Mouse (Mus musculus): ENCODE results near the gene Antxr2. TPM values are rescaled to one million over a fixed set of nuclear protein-coding genes. Genes with fewer than 3 reads are reported as not detected.

The Antxr2 gene
- total and polyA plus RNA-seq, 3 experiments: 4.3 to 5.0 TPM; not detected in 1

GRCm38 (mm10) chr5:98069191-98069590, 38.3 kb upstream of the Antxr2 start:
- no peaks in the 10 kb centered on the region for H3K9me3 ChIP-seq (replicated peaks; ENCODE audit: insufficient read depth, low read length)
- H3K9ac ChIP-seq (ENCODE audit: control insufficient read depth, low read depth, low read length, poor library complexity, severe bottlenecking): no peak overlapping the region

GRCm38 (mm10) chr5:98055275-98055674, 24.4 kb upstream of the Antxr2 start:
- Histone ChIP-seq H3K27me3 (ENCODE audit: control insufficient read depth in 1 of 2, insufficient read depth in 2 of 2, low read length in 2 of 2) (no peaks in the 10 kb centered on the region), H3K27ac (ENCODE audit: control insufficient read depth, low read depth, low read length) (no peak overlapping the region), H3K36me3 (ENCODE audit: control insufficient read depth in 1 of 2, insufficient read depth in 2 of 2, low read length in 2 of 2) (no peaks in the 10 kb centered on the region), H3K9me3 (replicated peaks; ENCODE audit: insufficient read depth, low read length) (no peaks in the 10 kb centered on the region), H3K9ac (ENCODE audit: control insufficient read depth, low read depth, low read length, poor library complexity, severe bottlenecking) (no peak overlapping the region), H3K4me1 (ENCODE audit: control insufficient read depth in 1 of 2, insufficient read depth in 2 of 2, low read length in 2 of 2) (no peaks in the 10 kb centered on the region), H3K4me3 (ENCODE audit: control insufficient read depth in 1 of 2, insufficient read depth in 1 of 2, low read depth in 2 of 2, low read length in 2 of 2) (no peak overlapping the region), H3K79me2 (ENCODE audit: control insufficient read depth, insufficient read depth, low read length, poor library complexity) (no peaks in the 10 kb centered on the region)
- DNase-seq (ENCODE audit: low read depth, low spot score): no peak
- TF ChIP-seq POLR2AphosphoS2 (IDR thresholded peaks at IDR 0.05; ENCODE audit: low read length) (no peak), USF2 (IDR thresholded peaks at IDR 0.05; ENCODE audit: borderline replicate concordance in 1 of 2, insufficient read depth in 1 of 2, low read depth in 1 of 2, low read length in 2 of 2) (no peak), ZC3H11A (IDR thresholded peaks at IDR 0.05; ENCODE audit: low read depth, low read length) (no peak), ELF1 (IDR thresholded peaks at IDR 0.05; ENCODE audit: low read depth, low read length) (no peak), BHLHE40 (IDR thresholded peaks at IDR 0.05; ENCODE audit: borderline replicate concordance, low read depth, low read length) (no peak), JUND (IDR thresholded peaks at IDR 0.05; ENCODE audit: low read depth, low read length) (no peak), ETS1 (IDR thresholded peaks at IDR 0.05; ENCODE audit: low read depth, low read length) (no peak), UBTF (IDR thresholded peaks at IDR 0.05; ENCODE audit: borderline replicate concordance, insufficient read depth, low read depth, low read length) (no peak)

More at GRCm38 (mm10) chr5:98069191-98069590, 38.3 kb upstream of the Antxr2 start:
- H3K79me2 ChIP-seq (ENCODE audit: control insufficient read depth, insufficient read depth, low read length, poor library complexity): no peaks in the 10 kb centered on the region
- H3K27me3 ChIP-seq (ENCODE audit: control insufficient read depth in 1 of 2, insufficient read depth in 2 of 2, low read length in 2 of 2): no peaks in the 10 kb centered on the region
- no peak for DNase-seq (ENCODE audit: low read depth, low spot score)
- H3K4me1 ChIP-seq (ENCODE audit: control insufficient read depth in 1 of 2, insufficient read depth in 2 of 2, low read length in 2 of 2): no peaks in the 10 kb centered on the region
- no peak overlapping the region for H3K4me3 ChIP-seq (ENCODE audit: control insufficient read depth in 1 of 2, insufficient read depth in 1 of 2, low read depth in 2 of 2, low read length in 2 of 2)
- TF ChIP-seq ELF1 (IDR thresholded peaks at IDR 0.05; ENCODE audit: low read depth, low read length): no peak
- no peak for TF ChIP-seq TBP (IDR thresholded peaks at IDR 0.05; ENCODE audit: low read depth, low read length)
- no peak overlapping the region for H3K27ac ChIP-seq (ENCODE audit: control insufficient read depth, low read depth, low read length)
- H3K36me3 ChIP-seq (ENCODE audit: control insufficient read depth in 1 of 2, insufficient read depth in 2 of 2, low read length in 2 of 2): no peaks in the 10 kb centered on the region

- H3K4me3 ChIP-seq (ENCODE audit: control insufficient read depth in 1 of 2, insufficient read depth in 1 of 2, low read depth in 2 of 2, low read length in 2 of 2): no peak overlapping the region
- no peak overlapping the region for H3K9ac ChIP-seq (ENCODE audit: control insufficient read depth, low read depth, low read length, poor library complexity, severe bottlenecking)
- no peak for TF ChIP-seq ZMIZ1 (IDR thresholded peaks at IDR 0.05; ENCODE audit: low read depth, low read length)
- TF ChIP-seq CTCF (IDR thresholded peaks at IDR 0.05 in 2 of 3, conservative IDR thresholded peaks at IDR 0.05 in 1 of 3; ENCODE audit: control insufficient read depth in 1 of 3, insufficient read depth in 1 of 3, low read depth in 2 of 3, low read length in 3 of 3, poor library complexity in 1 of 3, severe bottlenecking in 1 of 3): no peak
- no peak for TF ChIP-seq SMC3 (IDR thresholded peaks at IDR 0.05; ENCODE audit: low read depth, low read length)
- TF ChIP-seq RAD21 (IDR thresholded peaks at IDR 0.05; ENCODE audit: low read depth, low read length): no peak
- no peak for TF ChIP-seq POLR2A (IDR thresholded peaks at IDR 0.05; ENCODE audit: control insufficient read depth in 1 of 2, insufficient read depth in 1 of 2, low read depth in 1 of 2, low read length in 2 of 2, poor library complexity in 1 of 2)
- no peak for TF ChIP-seq CHD1 (IDR thresholded peaks at IDR 0.05; ENCODE audit: low read depth, low read length)
- TF ChIP-seq MAZ (IDR thresholded peaks at IDR 0.05; ENCODE audit: low read depth, low read length): no peak
- TF ChIP-seq GABPA (IDR thresholded peaks at IDR 0.05; ENCODE audit: low read depth, low read length): no peak
- no peak for TF ChIP-seq MYC (IDR thresholded peaks at IDR 0.05; ENCODE audit: low read depth, low read length)
- no peak for TF ChIP-seq POLR2AphosphoS2 (IDR thresholded peaks at IDR 0.05; ENCODE audit: low read length)
- no peak for TF ChIP-seq BHLHE40 (IDR thresholded peaks at IDR 0.05; ENCODE audit: borderline replicate concordance, low read depth, low read length)
- TF ChIP-seq USF2 (IDR thresholded peaks at IDR 0.05; ENCODE audit: borderline replicate concordance in 1 of 2, insufficient read depth in 1 of 2, low read depth in 1 of 2, low read length in 2 of 2): no peak
- no peak for TF ChIP-seq ELF1 (IDR thresholded peaks at IDR 0.05; ENCODE audit: low read depth, low read length)
- TF ChIP-seq E2F4 (IDR thresholded peaks at IDR 0.05; ENCODE audit: borderline replicate concordance, low read depth, low read length): no peak
- TF ChIP-seq USF1 (IDR thresholded peaks at IDR 0.05; ENCODE audit: low read depth, low read length): no peak
- no peak for TF ChIP-seq ETS1 (IDR thresholded peaks at IDR 0.05; ENCODE audit: low read depth, low read length)
- TF ChIP-seq MYB (IDR thresholded peaks at IDR 0.05; ENCODE audit: low read depth, low read length): no peak
Observed at GRCm38 (mm10) chr5:98054834-98055233, 24.0 kb upstream of the Antxr2 start.

More at GRCm38 (mm10) chr5:98054834-98055233, 24.0 kb upstream of the Antxr2 start:
- H3K36me3 ChIP-seq (ENCODE audit: control insufficient read depth in 1 of 2, insufficient read depth in 2 of 2, low read length in 2 of 2): no peaks in the 10 kb centered on the region
- H3K27me3 ChIP-seq (ENCODE audit: control insufficient read depth in 1 of 2, insufficient read depth in 2 of 2, low read length in 2 of 2): no peaks in the 10 kb centered on the region
- H3K79me2 ChIP-seq (ENCODE audit: control insufficient read depth, insufficient read depth, low read length, poor library complexity): no peaks in the 10 kb centered on the region
- no peaks in the 10 kb centered on the region for H3K4me1 ChIP-seq (ENCODE audit: control insufficient read depth in 1 of 2, insufficient read depth in 2 of 2, low read length in 2 of 2)
- no peak overlapping the region for H3K27ac ChIP-seq (ENCODE audit: control insufficient read depth, low read depth, low read length)
- no peaks in the 10 kb centered on the region for H3K9me3 ChIP-seq (replicated peaks; ENCODE audit: insufficient read depth, low read length)
- DNase-seq (ENCODE audit: low read depth, low spot score): no peak
